Mouse (Mus musculus): Measurements from ENCODE around the gene Gm49395.

The Gm49395 gene

GRCm38 (mm10) chr13:115101355-115102191, at the start of gene Gm49395, which contains the start of gene Itga1:
Gene Gm49395, minus strand, starts transcription at chr13:115101921.
Gene Itga1, minus strand, starts transcription at chr13:115101964.
- in situ Hi-C loops (cut with MseI, MboI), result no loop called here

- in situ Hi-C loops (cut with MseI, MboI), result no loop called here
These were observed 48.9 kb upstream of the Gm49395 start for GRCm38 (mm10) chr13:115150602-115151001.

- in situ Hi-C loops (cut with MseI, MboI), result no loop called here
These were observed 48.1 kb upstream of the Gm49395 start for GRCm38 (mm10) chr13:115149849-115150248.

- in situ Hi-C loops (cut with MseI, MboI), result no loop called here
These were observed 41.9 kb upstream of the Gm49395 start for GRCm38 (mm10) chr13:115143575-115143974.

GRCm38 (mm10) chr13:115142066-115142465, 40.3 kb upstream of the Gm49395 start:
- in situ Hi-C loops (cut with MseI, MboI), result no loop called here

GRCm38 (mm10) chr13:115138513-115138912, 36.8 kb upstream of the Gm49395 start:
- in situ Hi-C loops (cut with MseI, MboI), result no loop called here

GRCm38 (mm10) chr13:115136761-115137160, 35.0 kb upstream of the Gm49395 start:
- in situ Hi-C loops (cut with MseI, MboI), result no loop called here

GRCm38 (mm10) chr13:115132435-115132834, 30.7 kb upstream of the Gm49395 start:
- in situ Hi-C loops (cut with MseI, MboI), result no loop called here

GRCm38 (mm10) chr13:115131381-115131780, 29.7 kb upstream of the Gm49395 start:
- in situ Hi-C loops (cut with MseI, MboI), result no loop called here

- in situ Hi-C loops (cut with MseI, MboI), result no loop called here
These were observed 28.3 kb upstream of the Gm49395 start for GRCm38 (mm10) chr13:115130035-115130434.

- in situ Hi-C loops (cut with MseI, MboI), result no loop called here
These were observed 26.1 kb upstream of the Gm49395 start for GRCm38 (mm10) chr13:115127826-115128225.

- in situ Hi-C loops (cut with MseI, MboI), result no loop called here
These were observed 24.8 kb upstream of the Gm49395 start for GRCm38 (mm10) chr13:115126534-115126933.

- in situ Hi-C loops (cut with MseI, MboI), result no loop called here
These were observed 23.4 kb upstream of the Gm49395 start for GRCm38 (mm10) chr13:115125130-115125529.

GRCm38 (mm10) chr13:115124521-115124920, 22.8 kb upstream of the Gm49395 start:
- in situ Hi-C loops (cut with MseI, MboI), result no loop called here

GRCm38 (mm10) chr13:115118756-115119155, 17.0 kb upstream of the Gm49395 start:
- in situ Hi-C loops (cut with MseI, MboI), result no loop called here

GRCm38 (mm10) chr13:115118195-115118594, 16.5 kb upstream of the Gm49395 start:
- in situ Hi-C loops (cut with MseI, MboI), result no loop called here

GRCm38 (mm10) chr13:115116930-115117621, 15.4 kb upstream of the Gm49395 start:
- in situ Hi-C loops (cut with MseI, MboI), result no loop called here

- in situ Hi-C loops (cut with MseI, MboI), result no loop called here
These were observed 7.9 kb upstream of the Gm49395 start for GRCm38 (mm10) chr13:115109628-115110027.

- in situ Hi-C loops (cut with MseI, MboI), result no loop called here
These were observed 5.7 kb upstream of the Gm49395 start for GRCm38 (mm10) chr13:115107436-115107835.

GRCm38 (mm10) chr13:115106183-115106582, 4.5 kb upstream of the Gm49395 start:
- in situ Hi-C loops (cut with MseI, MboI), result no loop called here

- in situ Hi-C loops (cut with MseI, MboI), result no loop called here
These were observed 1.0 kb upstream of the Gm49395 start for GRCm38 (mm10) chr13:115102754-115103153.

GRCm38 (mm10) chr13:115100381-115101177, 1.1 kb downstream of the Gm49395 start:
- in situ Hi-C loops (cut with MseI, MboI), result no loop called here

Measured in mouse trophoblast stem cell (cell line).